Mouse (Mus musculus): Measurements from ENCODE around the gene Tns3. TPM values are rescaled to one million over a fixed set of nuclear protein-coding genes. Genes with fewer than 3 reads are reported as not detected.

Gene Tns3
- total RNA-seq, 2 experiments from 2014 or later, result 69.9 to 73.2 TPM

GRCm38 (mm10) chr11:8681356-8681755, 17.0 kb upstream of the Tns3 start:
- DNase-seq (ENCODE audit: low spot score in 2 of 2), result no peak

- DNase-seq (ENCODE audit: low spot score in 2 of 2), result no peak
These were observed 16.3 kb upstream of the Tns3 start for GRCm38 (mm10) chr11:8680650-8681049.

GRCm38 (mm10) chr11:8679221-8679620, 14.9 kb upstream of the Tns3 start:
- no peak for DNase-seq (ENCODE audit: low spot score in 2 of 2)

GRCm38 (mm10) chr11:8678260-8678995, 14.1 kb upstream of the Tns3 start:
- no peak for DNase-seq (ENCODE audit: low spot score in 2 of 2)

GRCm38 (mm10) chr11:8675701-8676474, 11.6 kb upstream of the Tns3 start:
- no peak for DNase-seq (ENCODE audit: low spot score in 2 of 2)

- DNase-seq (ENCODE audit: low spot score in 2 of 2), result no peak
These were observed 10.3 kb upstream of the Tns3 start for GRCm38 (mm10) chr11:8674549-8675149.

- no peak for DNase-seq (ENCODE audit: low spot score in 2 of 2)
These were observed 7.4 kb upstream of the Tns3 start for GRCm38 (mm10) chr11:8671698-8672097.

GRCm38 (mm10) chr11:8669138-8669537, 4.8 kb upstream of the Tns3 start:
- no peak for DNase-seq (ENCODE audit: low spot score in 2 of 2)

GRCm38 (mm10) chr11:8664797-8665196, 462 bp upstream of the Tns3 start:
- DNase-seq (ENCODE audit: low spot score in 2 of 2), result no peak

GRCm38 (mm10) chr11:8663444-8664392, 617 bp downstream of the Tns3 start:
- DNase-seq (ENCODE audit: low spot score in 2 of 2), result no peak

GRCm38 (mm10) chr11:8662706-8663429, 1.5 kb downstream of the Tns3 start:
- DNase-seq (ENCODE audit: low spot score in 2 of 2), result no peak

- no peak for DNase-seq (ENCODE audit: low spot score in 2 of 2)
These were observed 3.4 kb downstream of the Tns3 start for GRCm38 (mm10) chr11:8660951-8661350.

GRCm38 (mm10) chr11:8659851-8660250, 4.5 kb downstream of the Tns3 start:
- no peak for DNase-seq (ENCODE audit: low spot score in 2 of 2)

- no peak for DNase-seq (ENCODE audit: low spot score in 2 of 2)
These were observed 5.3 kb downstream of the Tns3 start for GRCm38 (mm10) chr11:8659061-8659460.

GRCm38 (mm10) chr11:8657493-8657892, 6.8 kb downstream of the Tns3 start:
- no peak for DNase-seq (ENCODE audit: low spot score in 2 of 2)

GRCm38 (mm10) chr11:8656448-8657393, 7.6 kb downstream of the Tns3 start:
- no peak for DNase-seq (ENCODE audit: low spot score in 2 of 2)

- DNase-seq (ENCODE audit: low spot score in 2 of 2), result no peak
These were observed 10.5 kb downstream of the Tns3 start for GRCm38 (mm10) chr11:8653800-8654295.

GRCm38 (mm10) chr11:8652792-8653645, 11.3 kb downstream of the Tns3 start:
- DNase-seq (ENCODE audit: low spot score in 2 of 2), result no peak

All from layer of hippocampus, postnatal 14 days (tissue).